Mouse (Mus musculus): ENCODE data around the gene Theg. TPM values are rescaled to one million over a fixed set of nuclear protein-coding genes. Genes with fewer than 3 reads are reported as not detected.
A peak's percentile ranks its signal among the peaks of the same experiment; 100 is the strongest.

The Theg gene
- total RNA-seq, 4 experiments from 2014 or later, result 0.33 to 1.3 (median 0.90) TPM

DNA sequence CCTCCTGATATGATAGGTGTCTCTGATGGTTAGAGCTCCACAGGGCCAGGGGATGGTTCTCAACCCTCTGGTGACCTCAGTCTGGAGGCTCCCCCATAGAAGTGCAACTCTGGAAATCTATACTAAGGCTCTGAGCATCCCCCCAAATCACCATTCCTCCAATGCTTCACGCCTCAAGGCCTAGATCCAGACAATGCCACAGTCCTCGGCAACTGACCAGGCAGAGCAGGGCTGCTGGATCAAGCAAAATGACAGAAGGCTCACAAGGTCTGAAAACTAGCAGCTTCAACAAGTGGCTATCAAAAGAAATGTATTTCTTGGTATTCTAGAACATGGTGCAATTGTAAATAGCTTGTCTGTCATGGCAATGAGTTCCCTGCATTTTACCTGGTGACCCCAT lies 49.4 kb downstream of the Theg start:
- no peak for DNase-seq (ENCODE audit: low spot score in 2 of 2)

DNA sequence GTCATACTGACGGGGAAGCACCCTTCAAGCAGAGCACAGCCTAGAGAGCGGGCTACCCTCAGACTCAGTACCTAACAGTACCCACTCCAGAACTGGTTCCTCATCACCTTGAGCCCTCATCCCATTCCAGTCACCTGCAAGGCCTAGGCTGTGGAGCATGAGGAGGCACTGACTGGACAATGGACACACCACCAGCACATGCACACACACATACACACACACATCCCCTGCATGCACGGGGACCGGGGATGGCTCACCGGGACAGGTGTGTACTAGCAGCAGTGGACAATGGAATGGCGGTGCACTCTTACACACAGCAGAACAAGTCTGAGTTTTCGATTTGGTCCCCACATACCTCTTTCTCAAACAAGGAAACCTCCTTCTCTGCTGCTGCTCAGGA lies 49.9 kb downstream of the Theg start:
- DNase-seq (ENCODE audit: low spot score in 2 of 2), result peak in 1 of 2 experiments; percentile 3

DNA sequence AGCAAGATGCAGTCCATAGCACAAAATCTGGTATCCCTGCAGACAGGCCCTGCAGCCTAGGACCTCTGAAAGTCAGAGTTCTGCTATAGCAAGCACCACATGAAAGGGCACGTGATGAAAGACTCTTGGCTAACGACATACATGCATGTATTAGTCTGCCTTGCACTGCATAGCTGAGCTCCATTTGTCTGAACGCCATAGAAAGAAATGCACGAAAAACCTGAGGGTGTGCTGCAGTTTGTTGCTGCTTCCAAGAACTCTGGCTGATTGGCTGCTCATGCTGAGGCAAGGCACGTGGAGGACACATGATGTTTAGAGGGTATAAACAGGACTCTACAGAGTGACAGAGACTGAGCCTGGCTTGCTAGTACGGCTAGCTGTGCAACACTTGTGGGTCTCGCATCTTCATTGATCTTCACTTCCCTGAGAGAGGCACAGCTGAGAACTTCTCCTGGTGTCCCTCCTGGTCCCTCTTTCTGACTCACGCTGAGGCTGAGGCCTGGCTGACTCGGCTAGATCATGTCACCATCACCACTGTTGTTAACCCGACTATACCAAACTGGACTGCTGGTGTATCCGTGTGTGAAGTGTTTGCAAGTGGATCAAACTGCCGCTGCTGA lies 50.6 kb downstream of the Theg start:
- DNase-seq (ENCODE audit: low spot score in 2 of 2), result peak; percentile 1 to 3

DNA sequence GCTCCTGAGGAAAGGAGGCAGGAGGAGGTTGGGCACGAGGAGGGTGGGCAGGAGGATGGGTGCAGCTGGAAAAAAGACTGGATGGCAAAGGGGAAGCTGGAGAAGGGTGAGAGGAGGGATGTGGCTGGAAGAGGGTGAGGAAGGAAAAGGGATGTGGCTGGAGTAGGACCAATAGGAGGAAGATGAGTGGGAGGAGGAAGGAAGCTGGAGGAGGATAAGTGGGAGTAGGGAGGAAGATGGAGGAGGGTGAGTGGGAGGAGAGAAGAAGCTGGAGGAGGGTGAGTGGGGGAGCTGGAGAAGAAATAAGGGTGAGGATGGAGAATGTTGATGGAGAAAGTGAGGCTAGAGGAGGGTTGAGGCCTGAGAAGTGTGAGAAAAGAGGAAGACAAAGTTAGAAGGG lies 51.7 kb downstream of the Theg start:
- DNase-seq (ENCODE audit: low spot score in 2 of 2), result no peak

DNA sequence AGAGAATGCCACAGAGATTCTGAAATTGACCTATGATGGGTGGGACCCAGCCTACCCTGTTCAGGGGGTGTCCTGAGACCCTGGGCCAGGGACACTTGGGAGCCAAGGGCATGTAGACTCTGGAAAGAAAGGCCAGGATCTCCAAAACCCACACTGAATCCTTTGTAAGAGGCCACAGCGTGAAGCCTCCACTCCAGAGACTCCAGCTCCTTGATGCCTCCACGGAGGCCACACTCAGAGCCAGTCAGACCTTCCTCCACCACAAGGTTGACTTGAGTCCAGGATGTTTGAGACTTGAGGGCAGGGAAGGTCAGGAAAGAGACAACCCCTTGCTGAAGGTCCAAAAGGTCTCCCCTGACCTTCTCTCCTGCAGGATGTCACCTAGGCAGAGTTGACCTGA lies 52.7 kb downstream of the Theg start:
- peak; percentile 0 to 3 for DNase-seq (ENCODE audit: low spot score in 2 of 2)

DNA sequence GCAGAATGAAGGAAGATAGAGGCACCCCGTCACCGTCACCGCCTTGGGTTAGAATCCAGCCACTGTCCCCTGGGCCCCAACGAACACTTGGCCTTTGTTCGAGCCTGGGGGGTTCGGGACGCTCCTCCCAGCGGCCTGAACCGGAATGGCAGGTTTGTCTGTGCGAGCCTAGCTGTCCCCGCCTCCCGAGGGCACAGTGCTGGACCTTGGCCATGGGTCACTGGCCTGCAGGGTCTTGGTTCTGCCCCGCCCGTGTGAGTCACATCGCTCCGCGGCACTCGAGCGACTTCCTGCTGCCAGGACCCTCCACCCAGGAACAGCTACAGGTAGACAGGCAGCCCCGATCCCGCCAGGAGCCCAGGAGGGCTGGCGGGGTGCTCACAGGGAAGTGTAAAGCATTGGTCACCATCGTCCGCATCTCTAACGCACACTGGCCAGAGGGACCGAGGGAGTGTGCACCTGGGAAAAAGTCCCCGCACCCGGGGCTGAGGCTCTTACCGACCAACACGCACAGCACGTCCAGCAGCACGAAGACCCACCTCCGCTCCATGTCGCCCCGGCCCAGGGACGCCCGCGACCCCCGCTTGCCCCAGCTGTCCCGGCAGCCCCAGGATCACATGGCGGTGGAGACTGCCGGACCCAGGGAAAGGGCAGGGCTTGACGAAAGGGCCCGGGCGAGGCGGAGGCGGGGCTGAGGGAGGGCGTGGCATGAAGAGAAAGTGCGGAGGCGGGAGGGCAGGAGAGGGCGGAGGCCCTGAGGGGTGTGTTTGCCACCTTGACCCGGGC lies 53.8 kb downstream of the Theg start, which contains the start of gene Plpp2:
Plpp2 (minus strand) TSS at position 671 of the 786 bp plus-strand sequence.
- peak; percentile 28 to 33 for DNase-seq (ENCODE audit: low spot score in 2 of 2)

DNA sequence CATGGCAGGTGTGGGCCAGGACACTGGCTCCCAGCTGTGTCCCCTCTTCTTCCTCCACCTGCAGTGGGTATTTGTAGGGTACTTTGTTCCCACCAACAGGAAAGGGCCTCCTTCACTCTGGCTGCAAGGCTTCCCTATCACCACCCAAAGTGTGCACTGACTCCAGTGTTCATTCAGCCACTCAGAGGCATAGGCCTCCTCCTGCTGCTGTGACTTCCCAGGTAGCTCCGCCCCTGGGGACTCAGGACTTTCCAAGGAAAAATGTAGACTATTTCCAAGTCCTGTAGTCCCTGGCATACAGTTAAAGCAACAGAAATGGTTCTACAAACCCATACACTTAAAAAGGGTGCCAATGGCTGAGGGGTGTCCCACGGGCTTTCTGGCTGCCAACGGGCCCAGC lies 54.5 kb downstream of the Theg start:
- DNase-seq (ENCODE audit: low spot score in 2 of 2), result peak in 1 of 2 experiments; percentile 1

DNA sequence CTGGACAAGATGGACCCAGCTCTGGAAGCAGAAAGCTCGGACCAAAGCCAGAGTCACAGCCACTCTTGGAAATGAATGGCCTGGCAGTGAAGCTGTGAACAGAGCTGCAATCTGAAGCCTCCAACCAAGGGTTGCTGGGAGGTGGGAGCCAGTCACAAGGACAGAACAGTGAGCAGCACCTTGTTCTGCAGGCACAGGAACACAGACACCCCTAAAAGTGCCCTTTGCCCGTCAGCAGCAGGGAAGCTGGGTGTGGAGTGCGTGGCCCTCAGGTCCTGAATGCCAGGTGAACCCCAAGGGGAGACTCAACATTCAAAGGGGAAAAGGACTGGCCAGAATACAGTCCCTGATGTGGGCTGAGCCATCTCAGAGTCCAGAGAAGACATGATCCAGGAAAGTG lies 55.5 kb downstream of the Theg start:
- no peak for DNase-seq (ENCODE audit: low spot score in 2 of 2)

DNA sequence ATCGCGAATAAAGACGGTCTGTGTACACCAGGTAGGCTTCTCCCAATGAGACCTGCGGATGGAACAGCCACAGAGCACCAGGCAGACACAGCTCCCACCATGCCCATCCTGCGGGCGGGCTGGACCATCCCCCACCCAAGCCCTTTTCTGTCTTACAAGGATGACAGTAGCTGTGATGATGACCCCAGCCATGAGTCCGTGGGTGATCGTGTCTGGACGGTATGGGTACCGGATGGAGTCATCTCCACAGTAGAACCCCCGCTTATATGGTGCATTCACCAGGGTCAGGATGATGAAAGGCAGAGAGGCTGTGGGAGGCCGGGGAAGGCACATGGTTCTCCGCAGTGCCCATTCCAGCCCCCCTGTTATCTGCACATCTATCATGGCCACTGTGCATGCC lies 56.4 kb downstream of the Theg start:
- no peak for DNase-seq (ENCODE audit: low spot score in 2 of 2)

DNA sequence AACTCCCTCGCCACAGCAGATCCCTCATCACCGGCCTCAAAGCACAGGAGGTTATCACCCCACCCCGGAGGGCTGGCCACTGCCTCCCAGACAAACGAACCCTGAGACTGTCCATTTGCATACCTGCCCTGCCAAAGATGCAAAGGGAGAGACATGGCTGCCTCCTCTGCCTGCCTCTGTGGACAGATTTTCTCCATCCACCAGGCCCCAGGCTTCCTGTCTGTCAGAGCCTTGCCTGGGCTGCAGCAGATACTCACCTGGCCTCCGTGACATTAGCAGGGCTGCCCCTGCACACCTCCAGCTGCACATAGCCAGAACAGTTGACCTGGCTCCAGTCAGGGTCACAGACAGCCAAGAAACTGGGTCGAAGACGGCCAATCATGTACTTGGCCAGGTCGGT lies 56.9 kb downstream of the Theg start:
- DNase-seq (ENCODE audit: low spot score in 2 of 2), result no peak

DNA sequence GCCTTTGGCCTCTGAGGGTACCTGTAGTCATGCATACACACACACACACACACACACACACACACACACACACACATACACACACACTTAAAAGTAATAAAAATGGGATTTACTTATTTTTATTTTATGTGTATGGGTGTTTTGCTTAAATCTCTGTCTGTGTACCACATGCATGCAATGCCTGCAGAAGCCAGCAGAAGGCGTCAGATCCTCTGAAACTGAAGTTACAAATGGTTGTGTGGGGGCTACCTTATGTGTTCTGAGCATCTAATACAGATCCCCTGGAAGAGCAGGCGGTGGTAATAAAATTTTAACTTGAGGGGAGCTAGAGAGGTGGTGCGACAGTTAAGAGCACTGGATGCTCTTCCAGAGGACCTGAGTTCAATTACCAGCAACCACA lies 59.0 kb downstream of the Theg start:
- no peak for DNase-seq (ENCODE audit: low spot score in 2 of 2)

DNA sequence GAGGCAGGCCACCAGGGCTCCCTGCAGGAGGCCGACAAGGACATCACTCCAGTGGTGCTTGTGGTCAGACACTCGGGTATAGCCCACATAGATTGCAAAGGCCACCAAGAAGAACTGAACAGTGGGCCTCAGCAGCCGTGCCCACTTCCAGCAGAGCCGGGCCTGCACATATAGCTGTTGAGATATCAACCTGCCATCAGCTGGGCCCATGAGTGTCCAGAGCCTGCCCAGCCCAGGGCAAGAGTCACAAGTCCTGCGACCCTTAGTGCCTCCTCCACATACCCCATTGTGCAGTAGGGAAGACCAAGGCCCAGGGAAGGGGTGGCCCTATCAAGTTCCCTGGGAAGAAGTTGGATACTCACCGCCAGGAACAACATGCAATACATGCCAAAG lies 59.7 kb downstream of the Theg start:
- no peak for DNase-seq (ENCODE audit: low spot score in 2 of 2)

DNA sequence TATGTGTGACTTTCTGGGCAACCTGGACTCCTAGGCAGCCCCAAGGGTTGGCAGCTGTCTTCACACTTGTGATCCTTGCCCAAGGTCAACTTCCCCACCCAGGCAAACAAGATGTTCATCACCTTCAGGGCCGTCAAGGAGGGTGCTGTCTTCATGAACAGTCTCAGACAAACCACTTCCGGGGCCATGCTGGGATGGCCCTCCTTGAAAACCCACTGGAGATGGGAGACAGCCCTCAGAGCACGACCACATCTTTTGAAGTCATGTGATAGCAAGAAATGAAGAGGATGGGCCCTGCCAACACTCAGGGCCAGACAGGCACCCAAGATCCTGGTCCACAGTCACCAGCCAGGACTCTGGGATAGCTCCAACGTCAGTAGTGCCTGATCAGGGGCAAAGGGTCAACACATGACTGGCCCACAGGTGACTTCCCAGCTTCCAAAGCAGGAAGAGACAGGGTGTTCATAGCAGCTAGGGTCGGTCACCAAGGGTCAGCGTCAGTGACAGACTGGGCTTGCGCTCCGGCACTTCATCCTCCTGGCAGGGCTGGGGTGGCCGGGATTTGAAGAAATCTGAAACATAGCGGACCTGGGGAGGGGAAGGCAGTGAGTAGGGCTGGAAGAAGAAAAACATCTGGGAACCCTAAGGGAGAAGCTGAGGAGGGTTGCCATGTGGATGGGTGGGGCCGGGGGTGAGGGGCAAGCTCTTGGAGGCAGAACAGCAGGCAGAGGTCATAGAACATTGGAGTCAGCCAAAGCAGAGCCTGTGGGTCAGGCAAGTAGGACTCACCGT lies 60.3 kb downstream of the Theg start:
- no peak for DNase-seq (ENCODE audit: low spot score in 2 of 2)

Small RNA genes within 50 kb of the gene (microRNA-seq; reads per million reads assigned to microRNA genes)
- 0.66 to 6.1 reads per million in 2 experiments for gene Mir6909

Other genes with a start within 250 kb of the Theg start
- not detected for gene Vmn2r82, start 230.8 kb downstream of the Theg start, total RNA-seq (2022)
- gene Vmn2r83, start 118.6 kb downstream of the Theg start, total RNA-seq (2022), result not detected
- 1 to 10 TPM; 4.8 to 6.3 (median 6.1) TPM for gene Plpp2, start 53.5 kb downstream of the Theg start, total RNA-seq (2022)
- gene Mier2, start 32.1 kb downstream of the Theg start, total RNA-seq (2022), result 10 to 100 TPM; 43.1 to 48.8 (median 47.9) TPM
- gene C2cd4c, start 26.7 kb upstream of the Theg start, total RNA-seq (2022), result 10 to 100 TPM; 16.1 to 18.6 (median 17.1) TPM
- 10 to 100 TPM; 40.2 to 48.4 (median 43.4) TPM for gene Shc2, start 50.6 kb upstream of the Theg start, total RNA-seq (2022)
- under 1 TPM; 0.42 to 0.70 (median 0.47) TPM for gene Odf3l2, start 58.4 kb upstream of the Theg start, total RNA-seq (2022)
- under 1 TPM in 1 of 4 experiments, not detected in 3; 0.35 TPM for gene Madcam1, start 77.2 kb upstream of the Theg start, total RNA-seq (2022)
- gene Tpgs1, start 82.0 kb upstream of the Theg start, total RNA-seq (2022), result 10 to 100 TPM; 65.1 to 74.5 (median 69.8) TPM
- 10 to 100 TPM; 65.7 to 72.5 (median 70.4) TPM for gene Cdc34, start 94.9 kb upstream of the Theg start, total RNA-seq (2022)
- gene Gzmm, start 101.7 kb upstream of the Theg start, total RNA-seq (2022), result 1 to 10 TPM; 2.2 to 3.6 (median 3.2) TPM
- gene Bsg, start 117.2 kb upstream of the Theg start, total RNA-seq (2022), result 100 to 1,000 TPM; 545 to 609 (median 570) TPM
- 100 to 1,000 TPM; 162 to 182 (median 166) TPM for gene Hcn2, start 129.3 kb upstream of the Theg start, total RNA-seq (2022)
- 10 to 100 TPM; 47.9 to 56.7 (median 51.6) TPM for gene Polrmt, start 159.2 kb upstream of the Theg start, total RNA-seq (2022)
- 1 to 10 TPM; 4.7 to 5.9 (median 5.8) TPM for gene Fgf22, start 167.7 kb upstream of the Theg start, total RNA-seq (2022)
- gene Rnf126, start 179.6 kb upstream of the Theg start, total RNA-seq (2022), result 10 to 100 TPM; 76.8 to 92.1 (median 86.8) TPM
- gene Fstl3, start 189.9 kb upstream of the Theg start, total RNA-seq (2022), result 1 to 10 TPM; 2.5 to 3.6 (median 2.7) TPM
- gene Prss57, start 203.6 kb upstream of the Theg start, total RNA-seq (2022), result under 1 TPM; 0.14 to 0.63 (median 0.39) TPM
- gene Palm, start 206.2 kb upstream of the Theg start, total RNA-seq (2022), result 100 to 1,000 TPM; 265 to 281 (median 267) TPM
- under 1 TPM; 0.32 to 0.89 (median 0.54) TPM for gene Misp, start 233.7 kb upstream of the Theg start, total RNA-seq (2022)

All from left cerebral cortex, adult 8-10 months (tissue).